Mouse (Mus musculus): ENCODE measurements around the gene Myef2. TPM values are rescaled to one million over a fixed set of nuclear protein-coding genes. Genes with fewer than 3 reads are reported as not detected.

The Myef2 gene
- total and polyA plus RNA-seq, 3 experiments, result 2.5 to 7.2 (median 4.8) TPM

- DNase-seq, result no peak
- Histone ChIP-seq H3K4me3 (no peak overlapping the region), H3K9ac (ENCODE audit: low read depth, low read length) (no peak overlapping the region), H3K36me3 (ENCODE audit: control insufficient read depth, insufficient read depth, low read length) (no peaks in the 10 kb centered on the region), H3K79me2 (replicated peaks; ENCODE audit: control insufficient read depth, insufficient read depth, low read length) (no peaks in the 10 kb centered on the region), H3K27me3 (ENCODE audit: control insufficient read depth, insufficient read depth, low read length) (no peaks in the 10 kb centered on the region), H3K4me1 (ENCODE audit: control insufficient read depth, insufficient read depth, low read length) (no peaks in the 10 kb centered on the region), H3K27ac (no peak overlapping the region)
- WGBS, result 96% methylated on average over 7 of the region's 7 CpGs
- intact Hi-C loops (cut with DNase I), result no loop called here
- TF ChIP-seq POLR2A (IDR thresholded peaks at IDR 0.05; ENCODE audit: insufficient read depth, low read depth, low read length) (no peak), CTCF (IDR thresholded peaks at IDR 0.05) (no peak), EP300 (IDR thresholded peaks at IDR 0.05; ENCODE audit: insufficient read depth, low read depth, low read length) (no peak)
Measured at GRCm38 (mm10) chr2:125088757-125089156, 34.7 kb downstream of the Myef2 start.

GRCm38 (mm10) chr2:125083879-125084278 lies 39.6 kb downstream of the Myef2 start:
- Histone ChIP-seq H3K27ac (no peak overlapping the region), H3K79me2 (replicated peaks; ENCODE audit: control insufficient read depth, insufficient read depth, low read length) (no peaks in the 10 kb centered on the region), H3K27me3 (ENCODE audit: control insufficient read depth, insufficient read depth, low read length) (no peaks in the 10 kb centered on the region), H3K4me1 (ENCODE audit: control insufficient read depth, insufficient read depth, low read length) (no peaks in the 10 kb centered on the region), H3K4me3 (no peak overlapping the region), H3K9ac (ENCODE audit: low read depth, low read length) (no peak overlapping the region), H3K36me3 (ENCODE audit: control insufficient read depth, insufficient read depth, low read length) (no peaks in the 10 kb centered on the region)
- intact Hi-C loops (cut with DNase I), result no loop called here
- DNase-seq, result no peak
- 23% methylated on average over 1 of the region's 1 CpGs for WGBS
- TF ChIP-seq CTCF (IDR thresholded peaks at IDR 0.05) (no peak), POLR2A (IDR thresholded peaks at IDR 0.05; ENCODE audit: insufficient read depth, low read depth, low read length) (no peak)

- no peak for TF ChIP-seq CTCF (IDR thresholded peaks at IDR 0.05)
- Histone ChIP-seq H3K79me2 (replicated peaks; ENCODE audit: control insufficient read depth, insufficient read depth, low read length) (no peaks in the 10 kb centered on the region), H3K4me1 (ENCODE audit: control insufficient read depth, insufficient read depth, low read length) (no peaks in the 10 kb centered on the region), H3K4me3 (no peak overlapping the region), H3K27me3 (ENCODE audit: control insufficient read depth, insufficient read depth, low read length) (no peaks in the 10 kb centered on the region), H3K36me3 (ENCODE audit: control insufficient read depth, insufficient read depth, low read length) (no peaks in the 10 kb centered on the region), H3K27ac (no peak overlapping the region), H3K9ac (ENCODE audit: low read depth, low read length) (no peak overlapping the region)
- DNase-seq, result peak; percentile 22 to 36
- intact Hi-C loops (cut with DNase I), result no loop called here
- 54% methylated on average over 3 of the region's 3 CpGs for WGBS
Measured at GRCm38 (mm10) chr2:125073056-125073780, 50.2 kb downstream of the Myef2 start.

GRCm38 (mm10) chr2:125068696-125069095 lies 54.8 kb downstream of the Myef2 start:
- Histone ChIP-seq H3K79me2 (replicated peaks; ENCODE audit: control insufficient read depth, insufficient read depth, low read length) (no peaks in the 10 kb centered on the region), H3K4me3 (no peak overlapping the region), H3K27ac (no peak overlapping the region), H3K36me3 (ENCODE audit: control insufficient read depth, insufficient read depth, low read length) (no peaks in the 10 kb centered on the region), H3K9ac (ENCODE audit: low read depth, low read length) (no peak overlapping the region), H3K4me1 (ENCODE audit: control insufficient read depth, insufficient read depth, low read length) (no peaks in the 10 kb centered on the region), H3K27me3 (ENCODE audit: control insufficient read depth, insufficient read depth, low read length) (no peaks in the 10 kb centered on the region)
- TF ChIP-seq CTCF (IDR thresholded peaks at IDR 0.05), result no peak
- no peak for TF ChIP-seq POLR2A (IDR thresholded peaks at IDR 0.05; ENCODE audit: insufficient read depth, low read depth, low read length)
- no peak for TF ChIP-seq EP300 (IDR thresholded peaks at IDR 0.05; ENCODE audit: insufficient read depth, low read depth, low read length)
- 75% methylated on average over 12 of the region's 12 CpGs for WGBS
- DNase-seq, result no peak
- intact Hi-C loops (cut with DNase I), result no loop called here

GRCm38 (mm10) chr2:125067894-125068293 lies 55.6 kb downstream of the Myef2 start, which contains the start of gene Slc24a5:
TSS of gene Slc24a5 (plus strand) at chr2:125068124.
- no peak for TF ChIP-seq POLR2A (IDR thresholded peaks at IDR 0.05; ENCODE audit: insufficient read depth, low read depth, low read length)
- no peak for TF ChIP-seq EP300 (IDR thresholded peaks at IDR 0.05; ENCODE audit: insufficient read depth, low read depth, low read length)
- TF ChIP-seq CTCF (IDR thresholded peaks at IDR 0.05), result no peak
- Histone ChIP-seq H3K27ac (no peak within 1 kb of the TSS), H3K9ac (ENCODE audit: low read depth, low read length) (no peak within 1 kb of the TSS), H3K4me3 (no peak within 1 kb of the TSS), H3K4me1 (ENCODE audit: control insufficient read depth, insufficient read depth, low read length) (no peaks in the 10 kb centered on the region), H3K36me3 (ENCODE audit: control insufficient read depth, insufficient read depth, low read length) (no peaks in the 10 kb centered on the region), H3K79me2 (replicated peaks; ENCODE audit: control insufficient read depth, insufficient read depth, low read length) (no peaks in the 10 kb centered on the region), H3K27me3 (ENCODE audit: control insufficient read depth, insufficient read depth, low read length) (no peaks in the 10 kb centered on the region)
- 37% methylated on average over 10 of the region's 10 CpGs for WGBS
- intact Hi-C loops (cut with DNase I), result no loop called here
- peak; percentile 28 to 40 for DNase-seq

- Histone ChIP-seq H3K36me3 (ENCODE audit: control insufficient read depth, insufficient read depth, low read length) (no peaks in the 10 kb centered on the region), H3K4me3 (no peak overlapping the region), H3K9ac (ENCODE audit: low read depth, low read length) (no peak overlapping the region), H3K27me3 (ENCODE audit: control insufficient read depth, insufficient read depth, low read length) (no peaks in the 10 kb centered on the region), H3K4me1 (ENCODE audit: control insufficient read depth, insufficient read depth, low read length) (no peaks in the 10 kb centered on the region), H3K79me2 (replicated peaks; ENCODE audit: control insufficient read depth, insufficient read depth, low read length) (no peaks in the 10 kb centered on the region), H3K27ac (no peak overlapping the region)
- 91% methylated on average over 7 of the region's 7 CpGs for WGBS
- no peak for DNase-seq
- intact Hi-C loops (cut with DNase I), result no loop called here
- no peak for TF ChIP-seq CTCF (IDR thresholded peaks at IDR 0.05)
- TF ChIP-seq POLR2A (IDR thresholded peaks at IDR 0.05; ENCODE audit: insufficient read depth, low read depth, low read length), result no peak
- TF ChIP-seq EP300 (IDR thresholded peaks at IDR 0.05; ENCODE audit: insufficient read depth, low read depth, low read length), result no peak
Measured at GRCm38 (mm10) chr2:125067373-125067772, 56.1 kb downstream of the Myef2 start.

Data from heart, adult 2 months (tissue).